Mouse (Mus musculus) midbrain, embryonic 14.5 days (tissue): ENCODE data around the gene Gm10283. TPM values are rescaled to one million over a fixed set of nuclear protein-coding genes. Genes with fewer than 3 reads are reported as not detected.
"Not testable (repeated sequence)": the region's sequence is repeated elsewhere in the genome, so short reads cannot be mapped to it uniquely, and the experiment has no call there.

ENCODE experiments used
- ATAC-seq: fragments of 200-750 bp; cut with Nextera tagmentation; 2 replicates; pipeline ENCODE4 v1.8.0; 2017; ENCODE audit warnings: moderate number of reproducible peaks, moderate library complexity; ENCODE audit not compliant: low FRiP score, low TSS enrichment
- DNase-seq: peaks from one replicate; pipeline ENCODE4 v3.0.0-alpha.2; 2015
- H3K27ac ChIP-seq: fragments of 300-500 bp; sonication (generic); replicated peaks from 2 replicates; pipeline ENCODE4 v1.5.1; 2014; ENCODE audit warnings: mild to moderate bottlenecking, low read depth, low read length, moderate library complexity
- H3K27me3 ChIP-seq: fragments of 300-500 bp; sonication (generic); 2 replicates; pipeline ENCODE4 v1.6.1; 2014; ENCODE audit warnings: low read length, control low read depth, mixed read lengths; ENCODE audit not compliant: control insufficient read depth, insufficient read depth
- H3K36me3 ChIP-seq: fragments of 300-500 bp; sonication (generic); 2 replicates; pipeline ENCODE4 v1.6.1; 2014; ENCODE audit warnings: low read length, control low read depth; ENCODE audit not compliant: control insufficient read depth, insufficient read depth
- H3K4me1 ChIP-seq: fragments of 300-500 bp; sonication (generic); 2 replicates; pipeline ENCODE4 v1.6.1; 2014; ENCODE audit warnings: mild to moderate bottlenecking, antibody characterized with exemption, low read length, control low read depth; ENCODE audit not compliant: control insufficient read depth, insufficient read depth
- H3K4me2 ChIP-seq: fragments of 300-500 bp; sonication (generic); 2 replicates; pipeline ENCODE4 v1.6.1; 2014; ENCODE audit warnings: mild to moderate bottlenecking, low read length, moderate library complexity
- H3K4me3 ChIP-seq: fragments of 300-500 bp; sonication (generic); replicated peaks from 2 replicates; pipeline ENCODE4 v1.5.1; 2014; ENCODE audit warnings: low read depth, low read length
- H3K9ac ChIP-seq: fragments of 300-500 bp; sonication (generic); replicated peaks from 2 replicates; pipeline ENCODE4 v1.6.1; 2014; ENCODE audit warnings: mild to moderate bottlenecking, low read length, moderate library complexity
- H3K9me3 ChIP-seq: fragments of 300-500 bp; sonication (generic); 2 replicates; pipeline ENCODE4 v1.6.1; 2016; ENCODE audit warnings: low read length, control low read depth, mixed read lengths; ENCODE audit not compliant: control insufficient read depth
- WGBS: fragments of 180-500 bp; shearing (Covaris S2); extraction: QIAGEN DNeasy Blood & Tissue Kit; methylation state at CpG from one replicate; pipeline ENCODE4 v1.1.7; 2014; 5-methylcytosine and 5-hydroxymethylcytosine counted together
- polyA plus RNA-seq: library from polyadenylated mRNA; unstranded; fragments of >200 nt; fragmentation: Nextera tagmentation; extraction: Ambion mirVana; gene quantifications from 2 replicates; pipeline ENCODE4 v1.2.1, GENCODE M21; 2014

The Gm10283 gene
- not detected in 2 replicates for polyA plus RNA-seq

DNA sequence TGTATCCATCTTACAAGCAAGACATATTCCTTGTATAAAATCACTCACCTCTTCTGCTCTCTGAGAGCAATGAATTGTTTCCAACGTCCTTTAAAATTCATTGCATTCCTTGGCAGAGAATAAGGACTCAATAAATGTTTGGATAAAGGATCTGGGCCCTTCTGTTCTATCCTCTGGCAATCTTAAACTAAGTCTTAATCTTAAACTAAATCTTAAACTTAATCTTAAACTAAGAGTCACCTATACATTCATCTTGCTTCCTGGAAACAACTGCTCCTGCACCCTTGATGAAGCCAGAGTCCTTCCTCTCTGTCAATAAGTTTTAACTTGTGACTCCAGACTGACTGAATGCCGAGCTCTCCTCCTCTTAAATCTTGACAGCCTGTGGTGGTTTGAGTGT is at the start of gene Gm10283:
Gene Gm10283, minus strand, starts transcription at position 101 of the 400 bp plus-strand sequence.
- Histone ChIP-seq H3K36me3 (no peaks in the 10 kb centered on the region), H3K9me3 (no peaks in the 10 kb centered on the region), H3K4me2 (no peak within 1 kb of the TSS), H3K27me3 (no peaks in the 10 kb centered on the region), H3K9ac (no peak within 1 kb of the TSS), H3K4me3 (no peak within 1 kb of the TSS), H3K27ac (no peak within 1 kb of the TSS), H3K4me1 (no peaks in the 10 kb centered on the region)
- DNase-seq (no peak), ATAC-seq (no peak)
- 54% methylated on average over 2 of the region's 2 CpGs for WGBS

DNA sequence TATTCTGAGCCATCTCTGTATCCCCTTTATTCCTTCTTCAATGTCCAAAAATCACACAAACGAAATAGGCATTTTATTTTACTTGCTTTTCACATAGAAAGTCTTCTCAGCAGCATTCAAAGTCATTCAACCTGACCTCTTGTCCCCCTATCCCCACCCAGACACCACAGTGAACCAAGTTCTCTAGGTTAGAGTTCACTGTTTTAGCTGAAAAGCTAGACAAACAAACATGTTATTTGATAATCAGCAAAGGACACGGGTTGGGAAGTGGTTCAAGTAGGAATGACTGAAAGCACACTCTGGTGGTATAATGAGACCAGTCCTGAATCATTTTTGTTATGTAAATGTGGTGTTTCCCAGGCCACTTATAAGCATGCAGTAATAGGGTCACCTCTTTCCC is 31.9 kb upstream of the Gm10283 start:
- WGBS, result 45% methylated on average over 2 of the region's 2 CpGs
- Histone ChIP-seq H3K9me3 (0 out of 2 replicates have a peak, but pooled peaks cover 3% of the 10 kb centered on the region), H3K4me2 (no peak overlapping the region), H3K36me3 (no peaks in the 10 kb centered on the region), H3K27me3 (no peaks in the 10 kb centered on the region), H3K9ac (no peak overlapping the region), H3K27ac (no peak overlapping the region), H3K4me3 (no peak overlapping the region), H3K4me1 (no peaks in the 10 kb centered on the region)
- ATAC-seq (no peak), DNase-seq (no peak)

DNA sequence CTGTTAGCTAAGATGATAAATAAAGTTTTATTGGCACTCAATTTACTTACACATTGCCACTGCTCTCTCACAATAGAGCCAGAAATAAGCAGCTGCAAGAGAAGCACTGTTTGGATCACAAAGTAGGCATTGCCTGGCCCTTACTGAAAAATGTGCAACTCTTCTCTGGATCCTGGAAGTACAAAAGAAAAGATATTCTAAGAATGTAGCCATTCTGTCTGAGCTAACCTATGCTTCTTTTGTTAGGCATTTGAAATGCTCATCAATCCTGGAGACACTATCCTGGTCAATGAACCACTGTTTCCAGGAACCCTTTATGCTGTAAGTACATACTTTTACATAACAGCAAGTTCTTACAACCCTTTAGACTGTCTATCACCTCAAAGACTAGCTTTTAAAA is 15.3 kb upstream of the Gm10283 start:
- DNase-seq (no peak), ATAC-seq (no peak)
- H3K36me3 ChIP-seq, result no peaks in the 10 kb centered on the region
- no peaks in the 10 kb centered on the region for H3K4me1 ChIP-seq
- no peak overlapping the region for H3K27ac ChIP-seq
- H3K4me2 ChIP-seq, result no peak overlapping the region
- no peak overlapping the region for H3K9ac ChIP-seq
- no peak overlapping the region for H3K4me3 ChIP-seq
- no peaks in the 10 kb centered on the region for H3K27me3 ChIP-seq
- H3K9me3 ChIP-seq, result no peaks in the 10 kb centered on the region

DNA sequence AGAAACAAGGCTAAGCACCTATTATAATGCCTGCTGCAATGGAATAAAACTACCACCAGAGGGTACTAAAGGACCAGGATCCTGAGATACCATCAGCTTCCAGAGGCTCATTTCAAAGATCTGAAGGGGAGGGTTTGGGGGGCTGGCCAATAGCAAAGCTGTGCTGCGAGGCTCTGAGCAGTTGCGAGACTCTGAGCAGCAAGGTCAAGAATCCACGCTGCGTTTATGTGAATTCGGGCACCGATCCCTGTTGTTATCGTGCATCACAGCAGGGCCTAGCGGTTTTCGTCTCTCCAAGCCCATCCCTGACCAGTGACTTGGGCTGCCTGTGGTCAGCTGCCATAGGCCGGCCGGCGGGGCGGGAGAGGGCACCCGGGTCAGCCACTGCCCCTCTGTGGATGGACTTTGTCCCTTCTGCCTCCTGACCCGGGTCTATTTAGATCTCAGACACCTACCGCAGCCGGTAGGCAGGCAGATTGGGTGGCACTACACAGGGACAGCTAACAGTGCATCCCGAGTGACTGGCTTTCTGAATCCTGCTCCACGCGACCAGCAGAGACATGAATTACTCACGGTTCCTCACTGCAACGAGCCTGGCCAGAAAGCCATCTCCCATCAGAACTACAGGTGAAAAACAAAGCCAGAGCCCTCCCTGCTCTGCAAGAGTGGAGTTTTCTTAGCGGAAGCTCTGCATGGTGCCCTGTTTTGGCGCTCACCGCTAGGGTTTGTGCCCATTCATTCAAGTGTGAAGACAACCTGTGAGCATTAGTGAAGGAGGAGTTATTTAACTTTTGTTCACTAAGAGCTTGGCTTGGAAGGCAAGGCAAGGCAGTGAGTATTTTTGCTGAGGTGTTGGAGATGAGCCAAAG is 2.9 kb upstream of the Gm10283 start, which contains the start of gene Aadat:
Gene Aadat, plus strand, starts transcription at position 280 of the 869 bp plus-strand sequence.
- no peaks in the 10 kb centered on the region for H3K27me3 ChIP-seq
- no peaks in the 10 kb centered on the region for H3K4me1 ChIP-seq
- no peaks in the 10 kb centered on the region for H3K9me3 ChIP-seq
- ATAC-seq, result peak; percentile 97
- H3K4me2 ChIP-seq, result peak within 1 kb of the TSS; percentile 94
- H3K4me3 ChIP-seq, result peak within 1 kb of the TSS; percentile 60
- H3K36me3 ChIP-seq, result no peaks in the 10 kb centered on the region
- WGBS, result under 1% methylated on average over 25 of the region's 25 CpGs
- peak within 1 kb of the TSS; percentile 83 for H3K9ac ChIP-seq
- DNase-seq, result peak; percentile 94
- peak within 1 kb of the TSS; percentile 66 for H3K27ac ChIP-seq

DNA sequence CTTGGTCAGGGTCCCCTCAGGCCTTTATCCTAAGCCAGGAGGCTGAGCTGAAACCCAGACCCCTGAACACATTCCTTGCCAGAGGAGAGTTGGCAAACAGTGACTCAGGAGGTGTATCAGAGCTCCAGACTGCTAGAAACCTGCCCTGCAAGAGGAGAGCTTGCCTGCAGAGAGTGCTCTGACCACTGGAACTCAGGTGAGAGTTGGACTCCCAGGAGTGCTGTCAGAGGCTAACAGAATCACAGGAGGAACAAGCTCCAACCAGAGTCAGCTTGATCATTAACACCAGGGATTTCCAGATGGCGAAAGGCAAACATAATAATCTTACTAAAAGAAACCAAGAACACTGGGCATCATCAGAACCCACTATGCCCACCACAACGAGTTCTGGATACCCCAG is 8.0 kb downstream of the Gm10283 start:
- H3K4me1 ChIP-seq, H3K4me3 ChIP-seq, H3K4me2 ChIP-seq, H3K9me3 ChIP-seq, DNase-seq, H3K9ac ChIP-seq, H3K27me3 ChIP-seq, H3K27ac ChIP-seq, ATAC-seq, H3K36me3 ChIP-seq: not testable (repeated sequence)
- WGBS, result 91% methylated on average over 2 of the region's 2 CpGs

DNA sequence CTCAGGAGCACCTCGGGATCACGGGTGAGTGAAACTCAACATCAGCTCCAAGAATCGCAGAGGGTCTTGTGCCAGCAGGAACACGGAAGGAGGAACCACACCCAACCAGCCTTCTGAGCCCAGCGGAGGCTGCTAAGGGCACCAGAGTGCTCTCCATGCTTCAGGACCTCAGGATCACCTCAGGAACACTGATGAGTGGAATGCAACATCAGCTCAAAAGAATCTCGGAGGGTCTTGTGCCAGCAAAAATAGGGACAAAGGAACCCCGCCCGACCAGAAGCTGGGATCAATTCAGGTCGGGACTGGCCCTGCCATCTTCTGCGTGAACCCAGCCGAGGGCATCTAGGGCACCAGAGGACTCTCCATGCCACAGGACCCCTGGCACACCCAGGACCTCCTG is 8.4 kb downstream of the Gm10283 start:
- ATAC-seq, result no peak

DNA sequence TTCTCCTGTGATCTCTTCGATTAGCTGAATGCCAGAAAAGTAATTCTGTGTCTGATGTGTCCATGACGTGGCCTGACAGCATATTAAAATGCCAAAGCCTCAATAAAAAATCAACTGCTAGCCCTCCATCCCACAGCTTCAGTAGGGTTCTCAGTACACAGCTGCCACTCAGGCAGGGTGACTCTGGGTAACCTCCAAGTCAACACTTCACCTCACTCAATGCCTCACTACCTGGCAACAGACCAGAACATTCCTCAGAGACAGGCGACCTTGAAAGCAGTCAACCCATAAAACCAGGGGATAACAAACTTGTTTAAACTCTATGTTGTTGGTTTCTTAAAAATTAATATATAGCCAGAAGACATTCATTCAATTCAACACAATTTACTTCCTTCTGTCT is 10.5 kb downstream of the Gm10283 start:
- no peak for ATAC-seq
- H3K9me3 ChIP-seq, result no peaks in the 10 kb centered on the region

More for the DNA sequence above, 8.4 kb downstream of the Gm10283 start:
- no peak overlapping the region for H3K4me3 ChIP-seq
- no peaks in the 10 kb centered on the region for H3K9me3 ChIP-seq
- H3K27ac ChIP-seq, result no peak overlapping the region
- no peaks in the 10 kb centered on the region for H3K4me1 ChIP-seq
- H3K4me2 ChIP-seq, result no peak overlapping the region
- H3K27me3 ChIP-seq, result no peaks in the 10 kb centered on the region
- no peak for DNase-seq
- no peak overlapping the region for H3K9ac ChIP-seq
- no peaks in the 10 kb centered on the region for H3K36me3 ChIP-seq
- WGBS, result 94% methylated on average over 11 of the region's 11 CpGs

DNA sequence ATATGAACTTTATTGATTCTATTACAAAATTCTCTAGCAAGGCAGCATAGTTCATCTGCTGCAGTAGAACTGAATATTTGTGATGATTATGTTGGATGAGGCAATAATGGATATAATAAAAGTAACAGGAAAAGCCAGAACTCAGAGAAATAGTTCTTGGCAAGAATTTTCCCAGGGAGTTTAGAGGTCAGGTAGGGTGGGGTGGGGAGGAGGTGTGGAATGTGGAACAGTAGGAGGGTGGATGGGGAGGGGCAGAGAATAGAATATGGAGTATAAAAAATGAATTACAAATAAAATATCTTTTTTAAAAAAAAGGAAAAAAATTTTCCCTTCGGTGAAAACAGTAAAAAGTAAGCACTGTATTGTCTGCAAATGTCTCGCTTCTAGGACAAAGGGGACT is 11.1 kb downstream of the Gm10283 start:
- H3K27ac ChIP-seq, result no peak overlapping the region
- H3K4me2 ChIP-seq, result no peak overlapping the region
- H3K9ac ChIP-seq, result no peak overlapping the region
- 92% methylated on average over 2 of the region's 2 CpGs for WGBS
- no peak for ATAC-seq
- no peaks in the 10 kb centered on the region for H3K27me3 ChIP-seq
- no peaks in the 10 kb centered on the region for H3K4me1 ChIP-seq
- no peaks in the 10 kb centered on the region for H3K9me3 ChIP-seq
- H3K36me3 ChIP-seq, result no peaks in the 10 kb centered on the region
- DNase-seq, result no peak
- H3K4me3 ChIP-seq, result no peak overlapping the region

More for the DNA sequence above, 10.5 kb downstream of the Gm10283 start:
- no peaks in the 10 kb centered on the region for H3K4me1 ChIP-seq
- H3K27ac ChIP-seq, result no peak overlapping the region
- WGBS, result 84% methylated on average over 3 of the region's 3 CpGs
- no peak overlapping the region for H3K4me2 ChIP-seq
- no peak overlapping the region for H3K9ac ChIP-seq
- H3K27me3 ChIP-seq, result no peaks in the 10 kb centered on the region
- H3K36me3 ChIP-seq, result no peaks in the 10 kb centered on the region
- no peak overlapping the region for H3K4me3 ChIP-seq
- no peak for DNase-seq

DNA sequence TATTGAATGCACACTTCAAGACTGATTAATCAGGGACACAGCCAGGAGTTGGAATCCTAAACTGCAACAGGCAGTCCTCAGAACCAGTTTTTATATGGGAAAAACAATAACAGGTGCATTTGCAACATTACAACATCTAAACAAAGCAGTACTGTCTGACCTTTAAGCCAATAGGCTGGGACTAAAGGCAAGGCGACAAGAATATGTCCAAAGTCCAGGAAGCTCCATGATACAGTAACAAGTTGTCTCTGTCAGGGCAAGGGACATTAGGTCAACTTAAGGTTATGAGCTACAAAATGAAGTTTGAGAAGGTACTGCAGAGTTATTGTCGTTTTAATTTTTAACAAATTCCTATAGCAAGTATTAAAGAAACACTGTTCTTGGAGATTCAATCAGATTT is 12.9 kb downstream of the Gm10283 start:
- ATAC-seq (no peak), DNase-seq (no peak)
- no peaks in the 10 kb centered on the region for H3K4me1 ChIP-seq
- H3K36me3 ChIP-seq, result no peaks in the 10 kb centered on the region
- H3K27me3 ChIP-seq, result no peaks in the 10 kb centered on the region
- H3K27ac ChIP-seq, result no peak overlapping the region
- no peak overlapping the region for H3K9ac ChIP-seq
- H3K4me2 ChIP-seq, result no peak overlapping the region
- H3K9me3 ChIP-seq, result no peaks in the 10 kb centered on the region
- H3K4me3 ChIP-seq, result no peak overlapping the region
- WGBS, result 82% methylated on average over 2 of the region's 2 CpGs
